Mouse (Mus musculus): Measurements from ENCODE around the gene Cgnl1.

- TF ChIP-seq POLR2A (IDR thresholded peaks at IDR 0.05; ENCODE audit: low read depth, low read length), result no peak
- no peak for TF ChIP-seq CTCF (conservative IDR thresholded peaks at IDR 0.05; ENCODE audit: insufficient read depth, insufficient read length, low read depth, low read length)
Measured at GRCm38 (mm10) chr9:71666432-71666831, 105.0 kb downstream of the Cgnl1 start.

Measured in kidney, adult 2 months (tissue).